In genomic region chr9:70654496-70654895, GRCm38 (mm10) we compare ENCODE assay signal across 10 mouse cellular contexts. TPM values are rescaled to one million over a fixed set of nuclear protein-coding genes. Genes with fewer than 3 reads are reported as not detected.
DNase-seq lines count a peak whose midpoint lies in the region; ATAC-seq lines count a peak whose summit lies in the region.
"Had no signal": no experiment of that assay in that cellular context is flagged by ENCODE, and none has a peak within 500 bp of the region (broad histone marks: within the 10 kb centered on the region; RNA-seq: fewer than 3 reads in every experiment).

No protein-coding gene starts in this region.

- H3K9ac ChIP-seq in heart, embryonic 14.5 days (ENCODE audit: low read length) = no peak overlapping the region
- H3K9ac ChIP-seq in hindbrain, embryonic 11.5 days (ENCODE audit: low read depth, low read length) = no peak overlapping the region
- H3K9ac ChIP-seq in midbrain, embryonic 12.5 days (replicated peaks) = no peak overlapping the region

- no peaks in the 10 kb centered on the region for H3K27me3 ChIP-seq in heart, embryonic 14.5 days (ENCODE audit: control insufficient read depth, insufficient read depth, low read length)
- H3K27me3 ChIP-seq in hindbrain, embryonic 11.5 days (ENCODE audit: control insufficient read depth, insufficient read depth, low read length) = no peaks in the 10 kb centered on the region
- no peaks in the 10 kb centered on the region for H3K27me3 ChIP-seq in midbrain, embryonic 12.5 days

- H3K4me3 ChIP-seq in heart, embryonic 14.5 days (ENCODE audit: control insufficient read depth in 1 of 2, insufficient read depth in 1 of 2, low read depth in 1 of 2, low read length in 2 of 2) = no peak overlapping the region
- H3K4me3 ChIP-seq in hindbrain, embryonic 11.5 days (ENCODE audit: low read depth, low read length) = no peak overlapping the region
- H3K4me3 ChIP-seq in midbrain, embryonic 12.5 days = peak overlapping the region; percentile 15

- peak overlapping the region; percentile 65 for H3K4me2 ChIP-seq in heart, embryonic 14.5 days (ENCODE audit: low read length)
- H3K4me2 ChIP-seq in hindbrain, embryonic 11.5 days (replicated peaks; ENCODE audit: low read depth, low read length) = peak overlapping the region; percentile 8; the same call in 1 of the 2 replicates
- peak overlapping the region; percentile 36 for H3K4me2 ChIP-seq in midbrain, embryonic 12.5 days (replicated peaks)

- WGBS in heart, embryonic 14.5 days = 77% methylated on average over 4 of the region's 4 CpGs
- 68% methylated on average over 4 of the region's 4 CpGs for WGBS in hindbrain, embryonic 11.5 days
- 66% methylated on average over 4 of the region's 4 CpGs for WGBS in midbrain, embryonic 12.5 days

- peaks cover 2 to 16% of the 10 kb centered on the region in 2 experiments; a peak in 3 of 4 replicates for H3K4me1 ChIP-seq in heart, embryonic 14.5 days (ENCODE audit: control insufficient read depth in 2 of 2, insufficient read depth in 2 of 2, low read length in 2 of 2)
- H3K4me1 ChIP-seq in hindbrain, embryonic 11.5 days (replicated peaks; ENCODE audit: control insufficient read depth, insufficient read depth, low read length) = no peaks in the 10 kb centered on the region
- H3K4me1 ChIP-seq in midbrain, embryonic 12.5 days = peaks cover 8% of the 10 kb centered on the region

- no peak for ATAC-seq in heart, embryonic 14.5 days (ENCODE audit: insufficient number of reproducible peaks, insufficient read depth, low FRiP score, low read depth)
- ATAC-seq in hindbrain, embryonic 11.5 days (ENCODE audit: low FRiP score) = no peak
- ATAC-seq in midbrain, embryonic 12.5 days (ENCODE audit: low FRiP score, low read depth) = no peak

- no peaks in the 10 kb centered on the region for H3K9me3 ChIP-seq in heart, embryonic 14.5 days (ENCODE audit: control insufficient read depth, low read length)
- no peaks in the 10 kb centered on the region for H3K9me3 ChIP-seq in hindbrain, embryonic 11.5 days (ENCODE audit: control insufficient read depth, low read length)
- no peaks in the 10 kb centered on the region for H3K9me3 ChIP-seq in midbrain, embryonic 12.5 days

- DNase-seq in heart, adult 8-10 months (ENCODE audit: low spot score) = no peak
- DNase-seq in brain, adult 2 months (ENCODE audit: low read depth, low spot score) = peak; percentile 78
- DNase-seq in hindbrain, embryonic 11.5 days (ENCODE audit: low spot score) = no peak
- no peak for DNase-seq in spleen, postnatal 10 days (ENCODE audit: low spot score in 2 of 2)
- no peak for DNase-seq in gastrocnemius, postnatal 25 days
- DNase-seq in thymus, postnatal 14 days = no peak
- DNase-seq: lung, postnatal 4 days had no signal

- peaks cover 3% of the 10 kb centered on the region; the same call in 1 of the 2 replicates for H3K36me3 ChIP-seq in heart, embryonic 14.5 days (ENCODE audit: control insufficient read depth, insufficient read depth, low read length)
- H3K36me3 ChIP-seq in hindbrain, embryonic 11.5 days (ENCODE audit: control insufficient read depth, insufficient read depth, low read length) = no peaks in the 10 kb centered on the region
- no peaks in the 10 kb centered on the region for H3K36me3 ChIP-seq in midbrain, embryonic 12.5 days

- no peak overlapping the region for H3K27ac ChIP-seq in heart, embryonic 14.5 days (replicated peaks in 1 of 2; ENCODE audit: control insufficient read depth in 1 of 2, insufficient read depth in 1 of 2, low read depth in 2 of 2, low read length in 2 of 2)
- H3K27ac ChIP-seq in hindbrain, embryonic 11.5 days (ENCODE audit: low read depth, low read length) = no peak overlapping the region
- no peak overlapping the region for H3K27ac ChIP-seq in midbrain, embryonic 12.5 days (replicated peaks)

RNA-seq across cellular contexts. Expression of gene Gm10642, which starts 1.6 kb away (rescaled TPM):
- 0.15 and 0.45 TPM in 2 replicates for polyA plus RNA-seq in heart, embryonic 14.5 days (2014; fragmentation: Nextera tagmentation; extraction: Ambion mirVana)
- under 1 TPM in 3 of 4 experiments, not detected in 1; 0.27 to 0.62 (median 0.38) TPM for total RNA-seq in heart, adult 8-10 months (2022)
- 0.39 and 0.62 TPM in 2 replicates for polyA plus RNA-seq in hindbrain, embryonic 11.5 days (2014; fragmentation: Nextera tagmentation; extraction: Ambion mirVana)
- 0.32 and 1.0 TPM in 2 replicates for polyA plus RNA-seq in midbrain, embryonic 12.5 days (2016; fragmentation: Nextera tagmentation; extraction: Ambion mirVana)
- total RNA-seq in gastrocnemius, postnatal 25 days (2021) = under 1 TPM in 1 of 2 experiments, not detected in 1; 0.21 TPM
- total RNA-seq: common myeloid progenitor, adult 5-6 weeks had no signal

RNA-seq across cellular contexts. Expression of gene Mindy2, which starts 2.5 kb away (rescaled TPM):
- polyA plus RNA-seq in heart, embryonic 14.5 days (2014; fragmentation: Nextera tagmentation; extraction: Ambion mirVana) = 13.4 and 15.9 TPM in 2 replicates
- 10 to 100 TPM; 32.6 to 36.5 (median 33.9) TPM for total RNA-seq in heart, adult 8-10 months (2022)
- polyA plus RNA-seq in hindbrain, embryonic 11.5 days (2014; fragmentation: Nextera tagmentation; extraction: Ambion mirVana) = 11.1 and 14.2 TPM in 2 replicates
- 19.4 and 20.8 TPM in 2 replicates for polyA plus RNA-seq in midbrain, embryonic 12.5 days (2016; fragmentation: Nextera tagmentation; extraction: Ambion mirVana)
- total RNA-seq in gastrocnemius, postnatal 25 days (2021) = 10 to 100 TPM; 14.8 to 15.2 TPM

RNA-seq across cellular contexts. Expression of gene Adam10, which starts 24.3 kb away (rescaled TPM):
- 69.7 and 72.1 TPM in 2 replicates for polyA plus RNA-seq in heart, embryonic 14.5 days (2014; fragmentation: Nextera tagmentation; extraction: Ambion mirVana)
- 10 to 100 TPM; 33.3 to 40.0 (median 36.2) TPM for total RNA-seq in heart, adult 8-10 months (2022)
- 64.9 and 65.5 TPM in 2 replicates for polyA plus RNA-seq in hindbrain, embryonic 11.5 days (2014; fragmentation: Nextera tagmentation; extraction: Ambion mirVana)
- 82.6 and 88.4 TPM in 2 replicates for polyA plus RNA-seq in midbrain, embryonic 12.5 days (2016; fragmentation: Nextera tagmentation; extraction: Ambion mirVana)
- 10 to 100 TPM; 16.2 to 19.2 TPM for total RNA-seq in gastrocnemius, postnatal 25 days (2021)

Comparison
In these comparisons a context has a peak if more than half of its experiments do, and no peak if none do; other contexts are left out.
1. H3K4me2 ChIP-seq: peak in every context shown above with its lines; median percentile 65 in heart, embryonic 14.5 days; 36 in midbrain, embryonic 12.5 days; 8 in hindbrain, embryonic 11.5 days.